Mouse (Mus musculus): ENCODE data around the gene Zfp646. TPM values are rescaled to one million over a fixed set of nuclear protein-coding genes. Genes with fewer than 3 reads are reported as not detected.
"Not testable (repeated sequence)": the region's sequence is repeated elsewhere in the genome, so short reads cannot be mapped to it uniquely, and the experiment has no call there.

Zfp646 gene
- 15.6 and 16.2 TPM in 2 replicates for polyA plus RNA-seq (2016; fragmentation: Nextera tagmentation; extraction: Ambion mirVana)

GRCm38 (mm10) chr7:127876041-127876466 lies at the start of gene Zfp646:
Gene Zfp646, plus strand, starts transcription at chr7:127876221.
- ATAC-seq (ENCODE audit: insufficient number of reproducible peaks, insufficient read depth, low FRiP score, low TSS enrichment) = peak; percentile 86
- H3K36me3 ChIP-seq = peaks cover 48% of the 10 kb centered on the region

GRCm38 (mm10) chr7:127835550-127835949 lies 40.5 kb upstream of the Zfp646 start:
- Histone ChIP-seq H3K4me1 (no peaks in the 10 kb centered on the region), H3K4me2 (replicated peaks) (no peak overlapping the region), H3K9ac (no peak overlapping the region), H3K36me3 (no peaks in the 10 kb centered on the region), H3K27me3 (no peaks in the 10 kb centered on the region), H3K27ac (no peak overlapping the region), H3K4me3 (no peak overlapping the region), H3K9me3 (no peaks in the 10 kb centered on the region)
- no peak for ATAC-seq (ENCODE audit: insufficient number of reproducible peaks, insufficient read depth, low FRiP score, low TSS enrichment)
- 75% methylated on average over 2 of the region's 2 CpGs for WGBS

More at GRCm38 (mm10) chr7:127876041-127876466, at the start of gene Zfp646:
- peaks cover 23% of the 10 kb centered on the region for H3K4me1 ChIP-seq
- H3K9ac ChIP-seq = peak within 1 kb of the TSS; percentile 95
- H3K4me2 ChIP-seq (replicated peaks) = peak within 1 kb of the TSS; percentile 87
- WGBS = under 1% methylated on average over 40 of the region's 41 CpGs
- peak within 1 kb of the TSS; percentile 93 for H3K4me3 ChIP-seq
- peak within 1 kb of the TSS; percentile 99 for H3K27ac ChIP-seq
- no peaks in the 10 kb centered on the region for H3K27me3 ChIP-seq
- H3K9me3 ChIP-seq = no peaks in the 10 kb centered on the region

- H3K9ac ChIP-seq = no peak overlapping the region
- H3K36me3 ChIP-seq = no peaks in the 10 kb centered on the region
- H3K9me3 ChIP-seq = no peaks in the 10 kb centered on the region
- H3K4me1 ChIP-seq = no peaks in the 10 kb centered on the region
- no peaks in the 10 kb centered on the region for H3K27me3 ChIP-seq
- 89% methylated on average over 5 of the region's 5 CpGs for WGBS
- H3K4me3 ChIP-seq = no peak overlapping the region
- H3K4me2 ChIP-seq (replicated peaks) = no peak overlapping the region
- no peak for ATAC-seq (ENCODE audit: insufficient number of reproducible peaks, insufficient read depth, low FRiP score, low TSS enrichment)
- H3K27ac ChIP-seq = no peak overlapping the region
Observed at GRCm38 (mm10) chr7:127837473-127837872, 38.5 kb upstream of the Zfp646 start.

GRCm38 (mm10) chr7:127837878-127838277 lies 38.1 kb upstream of the Zfp646 start:
- not testable (repeated sequence) for H3K9ac ChIP-seq; H3K4me2 ChIP-seq (replicated peaks); H3K36me3 ChIP-seq; H3K9me3 ChIP-seq; H3K27ac ChIP-seq; ATAC-seq (ENCODE audit: insufficient number of reproducible peaks, insufficient read depth, low FRiP score, low TSS enrichment); H3K27me3 ChIP-seq; H3K4me1 ChIP-seq; H3K4me3 ChIP-seq
- WGBS = 74% methylated on average over 4 of the region's 4 CpGs

GRCm38 (mm10) chr7:127840031-127840430 lies 36.0 kb upstream of the Zfp646 start:
- ATAC-seq (ENCODE audit: insufficient number of reproducible peaks, insufficient read depth, low FRiP score, low TSS enrichment); H3K27ac ChIP-seq; H3K9me3 ChIP-seq; H3K4me1 ChIP-seq; H3K27me3 ChIP-seq; H3K4me2 ChIP-seq (replicated peaks); H3K4me3 ChIP-seq; H3K9ac ChIP-seq: not testable (repeated sequence)
- WGBS = 82% methylated on average over 2 of the region's 2 CpGs
- H3K36me3 ChIP-seq = peaks cover 11% of the 10 kb centered on the region; the same call in 1 of the 2 replicates

GRCm38 (mm10) chr7:127840886-127841285 lies 35.1 kb upstream of the Zfp646 start:
- Histone ChIP-seq H3K9ac (peak overlapping the region; percentile 58), H3K4me3 (peak overlapping the region; percentile 79), H3K36me3 (peaks cover 11% of the 10 kb centered on the region; the same call in 1 of the 2 replicates), H3K27me3 (no peaks in the 10 kb centered on the region), H3K27ac (peak overlapping the region; percentile 89), H3K4me2 (replicated peaks) (peak overlapping the region; percentile 90), H3K9me3 (no peaks in the 10 kb centered on the region), H3K4me1 (no peaks in the 10 kb centered on the region; the same call in 1 of the 2 replicates)
- whole genome bisulfite sequencing = 5% methylated on average over 15 of the region's 15 CpGs
- peak; percentile 23; the same call in 1 of the 2 replicates for ATAC-seq (ENCODE audit: insufficient number of reproducible peaks, insufficient read depth, low FRiP score, low TSS enrichment)

GRCm38 (mm10) chr7:127841340-127842000 lies 34.6 kb upstream of the Zfp646 start:
- under 1% methylated on average over 43 of the region's 46 CpGs for WGBS
- ATAC-seq (ENCODE audit: insufficient number of reproducible peaks, insufficient read depth, low FRiP score, low TSS enrichment) = peak; percentile 89

GRCm38 (mm10) chr7:127842001-127842718 lies 33.9 kb upstream of the Zfp646 start:
- H3K27ac ChIP-seq = peak overlapping the region; percentile 89
- H3K4me3 ChIP-seq = peak overlapping the region; percentile 79
- no peaks in the 10 kb centered on the region for H3K27me3 ChIP-seq
- peaks cover 22% of the 10 kb centered on the region for H3K36me3 ChIP-seq
- no peaks in the 10 kb centered on the region; the same call in 1 of the 2 replicates for H3K4me1 ChIP-seq
- peak overlapping the region; percentile 67 for H3K9ac ChIP-seq
- H3K9me3 ChIP-seq = no peaks in the 10 kb centered on the region
- peak overlapping the region; percentile 90 for H3K4me2 ChIP-seq (replicated peaks)
- ATAC-seq (ENCODE audit: insufficient number of reproducible peaks, insufficient read depth, low FRiP score, low TSS enrichment) = peak; percentile 26; the same call in 1 of the 2 replicates
- WGBS = under 1% methylated on average over 40 of the region's 40 CpGs

More at GRCm38 (mm10) chr7:127841340-127842000, 34.6 kb upstream of the Zfp646 start:
- Histone ChIP-seq H3K4me2 (replicated peaks) (peak overlapping the region; percentile 90), H3K27ac (peak overlapping the region; percentile 89), H3K4me1 (no peaks in the 10 kb centered on the region; the same call in 1 of the 2 replicates), H3K4me3 (peak overlapping the region; percentile 79), H3K9ac (peak overlapping the region; percentile 67), H3K9me3 (no peaks in the 10 kb centered on the region), H3K27me3 (no peaks in the 10 kb centered on the region), H3K36me3 (peaks cover 16% of the 10 kb centered on the region)

GRCm38 (mm10) chr7:127849973-127850875 lies 25.8 kb upstream of the Zfp646 start:
- no peaks in the 10 kb centered on the region for H3K9me3 ChIP-seq
- 76% methylated on average over 6 of the region's 6 CpGs for WGBS
- no peak overlapping the region for H3K9ac ChIP-seq
- H3K36me3 ChIP-seq = peaks cover 16% of the 10 kb centered on the region; the same call in 1 of the 2 replicates
- no peaks in the 10 kb centered on the region for H3K4me1 ChIP-seq
- no peak overlapping the region for H3K4me3 ChIP-seq
- H3K27ac ChIP-seq = no peak overlapping the region
- no peaks in the 10 kb centered on the region for H3K27me3 ChIP-seq
- no peak for ATAC-seq (ENCODE audit: insufficient number of reproducible peaks, insufficient read depth, low FRiP score, low TSS enrichment)
- H3K4me2 ChIP-seq (replicated peaks) = no peak overlapping the region

GRCm38 (mm10) chr7:127850906-127851305 lies 25.1 kb upstream of the Zfp646 start:
- H3K36me3 ChIP-seq = peaks cover 16% of the 10 kb centered on the region; the same call in 1 of the 2 replicates
- H3K9me3 ChIP-seq = no peaks in the 10 kb centered on the region
- no peaks in the 10 kb centered on the region for H3K4me1 ChIP-seq
- 60% methylated on average over 5 of the region's 5 CpGs for WGBS
- no peak overlapping the region for H3K4me3 ChIP-seq
- no peak overlapping the region for H3K27ac ChIP-seq
- ATAC-seq (ENCODE audit: insufficient number of reproducible peaks, insufficient read depth, low FRiP score, low TSS enrichment) = no peak
- H3K9ac ChIP-seq = no peak overlapping the region
- H3K27me3 ChIP-seq = no peaks in the 10 kb centered on the region
- H3K4me2 ChIP-seq (replicated peaks) = no peak overlapping the region

GRCm38 (mm10) chr7:127858258-127858657 lies 17.8 kb upstream of the Zfp646 start:
- 96% methylated on average over 6 of the region's 6 CpGs for WGBS
- no peaks in the 10 kb centered on the region for H3K27me3 ChIP-seq
- H3K27ac ChIP-seq = no peak overlapping the region
- no peaks in the 10 kb centered on the region for H3K36me3 ChIP-seq
- no peak overlapping the region for H3K9ac ChIP-seq
- H3K4me2 ChIP-seq (replicated peaks) = no peak overlapping the region
- no peaks in the 10 kb centered on the region for H3K9me3 ChIP-seq
- H3K4me3 ChIP-seq = no peak overlapping the region
- ATAC-seq (ENCODE audit: insufficient number of reproducible peaks, insufficient read depth, low FRiP score, low TSS enrichment) = no peak
- no peaks in the 10 kb centered on the region for H3K4me1 ChIP-seq

Measured in embryonic facial prominence, embryonic 12.5 days (tissue).